Mouse (Mus musculus) midbrain, embryonic 14.5 days (tissue): ENCODE measurements around the gene Stard7. TPM values are rescaled to one million over a fixed set of nuclear protein-coding genes. Genes with fewer than 3 reads are reported as not detected.

Source experiments
- ATAC-seq: fragments of 200-750 bp; cut with Nextera tagmentation; 2 replicates; pipeline ENCODE4 v1.8.0; 2017; ENCODE audit warnings: moderate number of reproducible peaks, moderate library complexity; ENCODE audit not compliant: low FRiP score, low TSS enrichment
- DNase-seq: peaks from one replicate; pipeline ENCODE4 v3.0.0-alpha.2; 2015
- H3K27ac ChIP-seq: fragments of 300-500 bp; sonication (generic); replicated peaks from 2 replicates; pipeline ENCODE4 v1.5.1; 2014; ENCODE audit warnings: mild to moderate bottlenecking, low read depth, low read length, moderate library complexity
- H3K27me3 ChIP-seq: fragments of 300-500 bp; sonication (generic); 2 replicates; pipeline ENCODE4 v1.6.1; 2014; ENCODE audit warnings: low read length, control low read depth, mixed read lengths; ENCODE audit not compliant: control insufficient read depth, insufficient read depth
- H3K36me3 ChIP-seq: fragments of 300-500 bp; sonication (generic); 2 replicates; pipeline ENCODE4 v1.6.1; 2014; ENCODE audit warnings: low read length, control low read depth; ENCODE audit not compliant: control insufficient read depth, insufficient read depth
- H3K4me1 ChIP-seq: fragments of 300-500 bp; sonication (generic); 2 replicates; pipeline ENCODE4 v1.6.1; 2014; ENCODE audit warnings: mild to moderate bottlenecking, antibody characterized with exemption, low read length, control low read depth; ENCODE audit not compliant: control insufficient read depth, insufficient read depth
- H3K4me2 ChIP-seq: fragments of 300-500 bp; sonication (generic); 2 replicates; pipeline ENCODE4 v1.6.1; 2014; ENCODE audit warnings: mild to moderate bottlenecking, low read length, moderate library complexity
- H3K4me3 ChIP-seq: fragments of 300-500 bp; sonication (generic); replicated peaks from 2 replicates; pipeline ENCODE4 v1.5.1; 2014; ENCODE audit warnings: low read depth, low read length
- H3K9ac ChIP-seq: fragments of 300-500 bp; sonication (generic); replicated peaks from 2 replicates; pipeline ENCODE4 v1.6.1; 2014; ENCODE audit warnings: mild to moderate bottlenecking, low read length, moderate library complexity
- H3K9me3 ChIP-seq: fragments of 300-500 bp; sonication (generic); 2 replicates; pipeline ENCODE4 v1.6.1; 2016; ENCODE audit warnings: low read length, control low read depth, mixed read lengths; ENCODE audit not compliant: control insufficient read depth
- WGBS: fragments of 180-500 bp; shearing (Covaris S2); extraction: QIAGEN DNeasy Blood & Tissue Kit; methylation state at CpG from one replicate; pipeline ENCODE4 v1.1.7; 2014; 5-methylcytosine and 5-hydroxymethylcytosine counted together
- polyA plus RNA-seq: library from polyadenylated mRNA; unstranded; fragments of >200 nt; fragmentation: Nextera tagmentation; extraction: Ambion mirVana; gene quantifications from 2 replicates; pipeline ENCODE4 v1.2.1, GENCODE M21; 2014

Stard7 gene
- polyA plus RNA-seq, 1 experiment from 2014 or later: 113 TPM

GRCm38 (mm10) chr2:127347147-127347985 is 77.3 kb downstream of the Stard7 start:
- no peak for ATAC-seq
- Histone ChIP-seq H3K27ac (no peak overlapping the region), H3K9me3 (no peaks in the 10 kb centered on the region), H3K4me3 (no peak overlapping the region), H3K9ac (no peak overlapping the region), H3K36me3 (no peaks in the 10 kb centered on the region), H3K4me2 (no peak overlapping the region), H3K27me3 (no peaks in the 10 kb centered on the region), H3K4me1 (no peaks in the 10 kb centered on the region)
- WGBS: 80% methylated on average over 13 of the region's 13 CpGs
- no peak for DNase-seq

Other genes with a start within 250 kb of the Stard7 start
- 23.9 and 27.3 TPM in 2 replicates for gene Blvra, start 199.6 kb upstream of the Stard7 start, polyA plus RNA-seq
- gene Ncaph, start 136.3 kb upstream of the Stard7 start, polyA plus RNA-seq: 10.7 and 19.6 TPM in 2 replicates
- gene Itpripl1, start 126.8 kb upstream of the Stard7 start, polyA plus RNA-seq: 5.6 and 6.4 TPM in 2 replicates
- gene 1810024B03Rik, start 61.9 kb upstream of the Stard7 start, polyA plus RNA-seq: 1.2 and 1.3 TPM in 2 replicates
- gene Snrnp200, start 61.8 kb upstream of the Stard7 start, polyA plus RNA-seq: 59.6 and 75.8 TPM in 2 replicates
- 50.4 and 56.4 TPM in 2 replicates for gene Ciao1, start 22.4 kb upstream of the Stard7 start, polyA plus RNA-seq
- 35.0 and 35.4 TPM in 2 replicates for gene Tmem127, start 22.3 kb upstream of the Stard7 start, polyA plus RNA-seq
- 10.1 and 12.7 TPM in 2 replicates for gene Dusp2, start 65.9 kb downstream of the Stard7 start, polyA plus RNA-seq
- gene Astl, start 68.4 kb downstream of the Stard7 start, polyA plus RNA-seq: not detected in 2 replicates
- 0.08 TPM in 1 of 2 replicates, not detected in the other for gene Adra2b, start 93.0 kb downstream of the Stard7 start, polyA plus RNA-seq
- 0.08 TPM in 2 replicates for gene Gpat2, start 155.0 kb downstream of the Stard7 start, polyA plus RNA-seq
- 37.0 and 42.8 TPM in 2 replicates for gene Fahd2a, start 174.3 kb downstream of the Stard7 start, polyA plus RNA-seq